Mouse (Mus musculus) leukemia stem cell, adult 10-12 weeks (primary cell): Measurements from ENCODE around the gene A26c2. TPM values are rescaled to one million over a fixed set of nuclear protein-coding genes. Genes with fewer than 3 reads are reported as not detected.

Experiments used
- polyA plus RNA-seq: library from polyadenylated mRNA; stranded (reverse); fragments of >175 nt; gene quantifications from 2 replicates; pipeline ENCODE4 v1.2.3, GENCODE M21; 2012; ENCODE audit warnings: low replicate concordance

Gene A26c2
- polyA plus RNA-seq: not detected in 2 replicates

DNA sequence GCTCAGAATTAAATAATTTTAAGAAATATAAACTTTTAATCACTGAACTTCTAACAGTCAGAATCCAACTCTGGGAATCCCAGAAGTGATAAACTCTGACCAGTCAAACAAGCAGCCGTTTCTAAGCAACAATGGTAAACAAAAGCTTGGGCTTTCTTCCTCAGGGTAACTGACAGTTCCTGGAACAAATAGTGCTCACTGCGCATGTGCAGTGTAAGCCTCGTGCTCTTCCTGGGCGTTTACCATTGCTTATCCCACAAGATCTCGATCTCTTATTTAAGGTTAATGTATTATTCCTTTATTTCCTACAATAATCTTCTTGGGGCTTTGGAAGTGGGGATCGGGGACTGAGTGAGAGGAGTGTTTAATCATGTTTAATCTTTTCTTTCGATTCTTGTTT, at the start of gene A26c2:
Gene A26c2, minus strand, starts transcription at position 101 of the 400 bp plus-strand sequence.

